Mouse (Mus musculus) ES-Bruce4 (cell line): Measurements from ENCODE around the gene Cd47.

Source experiments
- CTCF ChIP-seq: IDR thresholded peaks from one replicate; pipeline ENCODE4 v1.8.1; 2011; ENCODE audit warnings: low read depth, low read length
- EP300 ChIP-seq: IDR thresholded peaks from 2 replicates; pipeline ENCODE4 v1.6.1; 2011; ENCODE audit warnings: low read depth, low read length; ENCODE audit not compliant: insufficient read depth
- POLR2A ChIP-seq: IDR thresholded peaks from one replicate; pipeline ENCODE4 v1.8.1; 2011; ENCODE audit warnings: low read length; ENCODE audit not compliant: insufficient read depth

- no peak for TF ChIP-seq EP300
- TF ChIP-seq POLR2A, result no peak
- TF ChIP-seq CTCF, result no peak
These were observed 12.6 kb upstream of the Cd47 start for GRCm38 (mm10) chr16:49787714-49788113.
